Mouse (Mus musculus): ENCODE measurements around the gene Tmsb15b2.

- TF ChIP-seq POLR2A (IDR thresholded peaks at IDR 0.05; ENCODE audit: control insufficient read depth in 1 of 2, insufficient read depth in 1 of 2, low read depth in 1 of 2, low read length in 2 of 2, poor library complexity in 1 of 2) (no peak), MAX (IDR thresholded peaks at IDR 0.05; ENCODE audit: low read length) (no peak), GATA1 (IDR thresholded peaks at IDR 0.05; ENCODE audit: low read depth, low read length) (no peak), MAFK (IDR thresholded peaks at IDR 0.05; ENCODE audit: borderline replicate concordance, low read depth, low read length) (no peak), CTCF (IDR thresholded peaks at IDR 0.05 in 2 of 3, conservative IDR thresholded peaks at IDR 0.05 in 1 of 3; ENCODE audit: control insufficient read depth in 1 of 3, insufficient read depth in 1 of 3, low read depth in 2 of 3, low read length in 3 of 3, poor library complexity in 1 of 3, severe bottlenecking in 1 of 3) (peak; percentile 55 to 67 (median 66)), ZNF384 (IDR thresholded peaks at IDR 0.05; ENCODE audit: low read depth, low read length) (no peak)
Measured at GRCm38 (mm10) chrX:136959688-136960087, 15.6 kb downstream of the Tmsb15b2 start.
